Mouse (Mus musculus) E14TG2a.4 (cell line): ENCODE measurements around the gene Nsmce3.

ENCODE experiments used
- H3K27me3 ChIP-seq: 2 replicates; pipeline ENCODE4 v1.6.1; 2014; ENCODE audit warnings: low read length, control low read depth; ENCODE audit not compliant: insufficient read depth
- H3K36me3 ChIP-seq: 2 replicates; pipeline ENCODE4 v1.6.1; 2014; ENCODE audit warnings: low read length, control low read depth; ENCODE audit not compliant: insufficient read depth
- H3K4me1 ChIP-seq: replicated peaks from 2 replicates; pipeline ENCODE4 v1.6.1; 2014; ENCODE audit warnings: low read depth, low read length, control low read depth
- H3K4me3 ChIP-seq: replicated peaks from 2 replicates; pipeline ENCODE4 v1.5.1; 2014; ENCODE audit warnings: mild to moderate bottlenecking, low read length
- H3K9me3 ChIP-seq: 2 replicates; pipeline ENCODE4 v1.6.1; 2014; ENCODE audit warnings: low read length, control low read depth
- CTCF ChIP-seq: conservative IDR thresholded peaks from 2 replicates; pipeline ENCODE4 v1.5.1; 2014; ENCODE audit warnings: low read length
- NANOG ChIP-seq: IDR thresholded peaks from 2 replicates; pipeline ENCODE4 v1.6.1; 2014; ENCODE audit warnings: borderline replicate concordance, low read length, mixed read lengths
- POU5F1 ChIP-seq: IDR thresholded peaks from 2 replicates; pipeline ENCODE4 v1.6.1; 2014; ENCODE audit warnings: low read length, borderline replicate concordance

Gene Nsmce3

GRCm38 (mm10) chr7:64880415-64880814, 7.6 kb upstream of the Nsmce3 start:
- peaks cover 8% of the 10 kb centered on the region for H3K27me3 ChIP-seq
- TF ChIP-seq POU5F1 (no peak), CTCF (no peak), NANOG (no peak)
- H3K4me3 ChIP-seq, result no peak overlapping the region
- no peaks in the 10 kb centered on the region for H3K9me3 ChIP-seq
- peaks cover 6% of the 10 kb centered on the region for H3K4me1 ChIP-seq
- H3K36me3 ChIP-seq, result no peaks in the 10 kb centered on the region

GRCm38 (mm10) chr7:64874941-64875340, 2.1 kb upstream of the Nsmce3 start:
- peaks cover 3% of the 10 kb centered on the region; the same call in 1 of the 2 replicates for H3K27me3 ChIP-seq
- TF ChIP-seq POU5F1, result no peak
- H3K4me3 ChIP-seq, result no peak overlapping the region
- no peaks in the 10 kb centered on the region for H3K9me3 ChIP-seq
- H3K36me3 ChIP-seq, result peaks cover 12% of the 10 kb centered on the region
- H3K4me1 ChIP-seq, result peaks cover 27% of the 10 kb centered on the region

GRCm38 (mm10) chr7:64873266-64873665, 469 bp upstream of the Nsmce3 start:
- peak overlapping the region; percentile 97 for H3K4me3 ChIP-seq
- TF ChIP-seq CTCF, result no peak
- TF ChIP-seq POU5F1, result no peak
- no peak for TF ChIP-seq NANOG
- no peaks in the 10 kb centered on the region for H3K9me3 ChIP-seq
- peaks cover 17% of the 10 kb centered on the region for H3K36me3 ChIP-seq
- H3K4me1 ChIP-seq, result peaks cover 43% of the 10 kb centered on the region
- H3K27me3 ChIP-seq, result peaks cover 3% of the 10 kb centered on the region; the same call in 1 of the 2 replicates

GRCm38 (mm10) chr7:64871987-64872742, 632 bp downstream of the Nsmce3 start:
- peaks cover 43% of the 10 kb centered on the region for H3K4me1 ChIP-seq
- H3K4me3 ChIP-seq, result peak overlapping the region; percentile 97
- TF ChIP-seq POU5F1 (no peak), NANOG (no peak), CTCF (no peak)
- H3K27me3 ChIP-seq, result peaks cover 3% of the 10 kb centered on the region; the same call in 1 of the 2 replicates
- H3K36me3 ChIP-seq, result peaks cover 17% of the 10 kb centered on the region
- no peaks in the 10 kb centered on the region for H3K9me3 ChIP-seq

- Histone ChIP-seq H3K9me3 (no peaks in the 10 kb centered on the region), H3K36me3 (peaks cover 17% of the 10 kb centered on the region), H3K4me1 (peaks cover 36% of the 10 kb centered on the region), H3K27me3 (no peaks in the 10 kb centered on the region), H3K4me3 (no peak overlapping the region)
- TF ChIP-seq CTCF (no peak), POU5F1 (no peak), NANOG (no peak)
These were observed 3.2 kb downstream of the Nsmce3 start for GRCm38 (mm10) chr7:64869549-64870065.

GRCm38 (mm10) chr7:64863538-64863937, 9.3 kb downstream of the Nsmce3 start:
- Histone ChIP-seq H3K9me3 (peaks cover 16% of the 10 kb centered on the region), H3K4me1 (peaks cover 3% of the 10 kb centered on the region; the same call in 1 of the 2 replicates), H3K36me3 (no peaks in the 10 kb centered on the region), H3K4me3 (no peak overlapping the region), H3K27me3 (no peaks in the 10 kb centered on the region)
- no peak for TF ChIP-seq POU5F1
- no peak for TF ChIP-seq CTCF
- no peak for TF ChIP-seq NANOG

GRCm38 (mm10) chr7:64862978-64863377, 9.8 kb downstream of the Nsmce3 start:
- TF ChIP-seq NANOG, result no peak
- no peak for TF ChIP-seq CTCF
- TF ChIP-seq POU5F1, result no peak
- peaks cover 16% of the 10 kb centered on the region for H3K9me3 ChIP-seq
- H3K4me1 ChIP-seq, result no peaks in the 10 kb centered on the region
- no peaks in the 10 kb centered on the region for H3K36me3 ChIP-seq
- no peak overlapping the region for H3K4me3 ChIP-seq
- no peaks in the 10 kb centered on the region for H3K27me3 ChIP-seq

- Histone ChIP-seq H3K9me3 (peaks cover 16% of the 10 kb centered on the region), H3K4me3 (no peak overlapping the region), H3K36me3 (no peaks in the 10 kb centered on the region), H3K4me1 (no peaks in the 10 kb centered on the region), H3K27me3 (no peaks in the 10 kb centered on the region)
- no peak for TF ChIP-seq NANOG
- TF ChIP-seq CTCF, result no peak
- no peak for TF ChIP-seq POU5F1
These were observed 16.2 kb downstream of the Nsmce3 start for GRCm38 (mm10) chr7:64856526-64857082.
